Mouse (Mus musculus) urinary bladder, postnatal 10 days (tissue): ENCODE measurements around the gene Fam83d.

ENCODE experiments used
- DNase-seq: peaks from one replicate; pipeline ENCODE4 v3.0.0; 2022; ENCODE audit warnings: low spot score

The Fam83d gene

DNA sequence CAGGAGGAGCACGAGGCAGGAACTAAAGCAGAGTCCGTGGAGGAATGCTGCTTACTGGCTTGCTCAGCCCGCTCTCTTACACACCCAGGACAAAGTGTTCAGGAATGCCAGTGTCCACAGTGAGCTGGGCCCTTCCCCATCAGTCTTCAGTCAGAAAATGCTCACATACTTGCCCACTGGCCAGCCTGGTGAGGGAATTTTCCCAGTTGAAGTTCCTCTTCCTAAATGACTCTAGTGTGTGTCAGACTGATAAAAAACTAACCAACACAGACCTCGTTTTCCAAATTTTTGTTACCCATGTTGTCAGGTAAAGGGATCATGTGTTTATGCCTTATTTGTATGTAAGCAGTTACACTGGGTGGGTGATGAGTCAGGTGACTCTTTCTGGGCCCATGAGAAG lies 48.3 kb downstream of the Fam83d start:
- no peak for DNase-seq

DNA sequence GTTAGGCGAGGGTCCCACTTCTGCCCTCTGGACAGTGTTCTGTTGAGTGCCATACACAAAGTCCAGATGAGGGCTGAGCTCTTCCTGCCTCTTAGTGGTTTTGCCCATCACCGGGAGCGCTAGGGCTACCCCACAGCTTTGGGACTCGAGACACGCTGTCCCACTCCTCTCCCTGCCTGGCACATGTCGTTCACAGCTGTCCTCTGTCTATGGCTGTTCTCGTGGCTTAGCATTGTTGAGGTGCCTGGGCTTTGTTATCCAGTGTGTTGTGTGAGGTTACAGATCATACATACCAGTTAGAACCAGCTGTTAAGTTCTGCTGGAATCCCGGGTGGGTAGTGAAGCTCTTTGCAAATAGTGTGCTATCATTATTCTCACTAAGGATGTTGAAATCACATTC lies 49.8 kb downstream of the Fam83d start:
- DNase-seq = no peak

DNA sequence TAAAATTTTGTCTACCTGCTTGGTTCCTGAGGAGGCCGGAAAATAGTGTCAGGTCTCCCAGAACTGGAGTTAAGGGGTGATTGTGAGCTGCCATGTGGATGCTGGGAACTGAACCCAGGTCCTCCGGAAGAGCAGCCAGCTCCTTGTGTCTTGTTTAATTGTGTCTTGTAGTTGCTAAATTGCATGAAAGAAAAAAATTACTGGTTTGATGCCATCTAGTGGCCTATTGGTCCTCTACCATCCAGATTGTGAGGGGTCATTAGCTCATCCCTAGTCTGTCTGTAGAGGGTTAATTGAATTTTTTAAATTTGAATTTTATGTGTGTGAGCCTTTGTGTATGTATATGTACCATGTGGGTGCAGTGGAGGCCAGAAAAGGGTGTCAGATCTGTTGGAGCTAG lies 60.2 kb downstream of the Fam83d start:
- DNase-seq = no peak

DNA sequence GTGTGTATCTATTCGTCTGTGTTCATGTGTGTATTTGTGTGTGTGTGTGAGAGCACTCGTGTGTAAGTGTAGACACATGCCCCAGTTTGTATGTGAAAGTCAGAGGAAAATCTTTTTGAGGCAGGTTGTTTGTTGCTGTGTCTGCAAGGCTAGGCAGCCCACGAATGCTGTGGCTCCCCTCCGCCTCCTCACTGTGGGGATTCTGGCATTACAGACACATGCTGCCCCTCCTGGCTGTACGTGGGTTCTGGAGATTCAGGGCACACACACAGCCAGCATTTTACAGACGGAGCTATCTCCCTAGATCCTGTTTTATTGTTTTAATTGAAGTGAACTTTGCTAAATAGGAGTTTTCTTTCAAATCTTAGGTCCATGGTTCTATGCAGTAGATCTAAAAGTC lies 61.9 kb downstream of the Fam83d start:
- no peak for DNase-seq

DNA sequence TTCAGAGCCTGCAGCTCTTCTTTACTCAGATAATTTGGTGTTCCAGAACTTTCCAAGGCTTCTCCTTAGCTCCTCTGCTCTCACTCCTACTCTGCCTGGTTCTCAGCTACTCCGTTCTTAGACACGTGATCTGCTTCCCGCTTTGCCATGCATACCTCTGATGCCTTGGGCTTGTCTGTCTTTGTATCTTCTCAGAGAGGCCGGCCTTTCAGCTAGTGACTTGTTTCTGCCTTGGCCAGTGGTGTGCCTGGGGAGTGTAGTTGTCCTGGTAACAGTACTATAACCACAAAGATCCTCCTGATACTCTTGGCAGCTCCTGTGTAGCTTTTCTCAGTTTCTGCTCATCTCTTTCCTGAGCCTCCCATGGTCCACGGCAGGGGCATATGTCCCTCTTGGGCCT lies 65.3 kb downstream of the Fam83d start:
- no peak for DNase-seq

DNA sequence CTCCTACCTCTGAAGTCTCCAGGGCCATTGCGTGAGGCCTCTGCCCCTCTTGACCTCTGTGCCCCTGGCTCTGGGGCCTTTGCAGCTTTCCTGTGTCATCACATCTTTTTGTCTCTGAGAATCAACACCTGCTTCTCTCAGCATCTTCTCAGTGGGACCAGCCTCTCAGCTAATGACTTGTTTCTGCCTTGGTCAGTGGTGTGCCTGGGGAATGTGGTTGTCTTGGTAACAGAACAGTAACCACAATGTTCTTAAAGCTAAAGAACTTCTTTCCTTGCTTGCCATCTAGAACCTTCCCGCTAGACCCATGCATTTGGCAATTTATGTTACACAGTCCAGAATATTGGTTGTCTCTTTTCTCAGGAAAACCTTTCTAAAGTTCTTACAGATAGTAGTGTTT lies 65.8 kb downstream of the Fam83d start:
- no peak for DNase-seq
